Mouse (Mus musculus): Measurements from ENCODE around the gene Ptpn11. TPM values are rescaled to one million over a fixed set of nuclear protein-coding genes. Genes with fewer than 3 reads are reported as not detected.

The Ptpn11 gene
- polyA plus RNA-seq, 1 experiment from 2014 or later = 10.6 TPM

DNA sequence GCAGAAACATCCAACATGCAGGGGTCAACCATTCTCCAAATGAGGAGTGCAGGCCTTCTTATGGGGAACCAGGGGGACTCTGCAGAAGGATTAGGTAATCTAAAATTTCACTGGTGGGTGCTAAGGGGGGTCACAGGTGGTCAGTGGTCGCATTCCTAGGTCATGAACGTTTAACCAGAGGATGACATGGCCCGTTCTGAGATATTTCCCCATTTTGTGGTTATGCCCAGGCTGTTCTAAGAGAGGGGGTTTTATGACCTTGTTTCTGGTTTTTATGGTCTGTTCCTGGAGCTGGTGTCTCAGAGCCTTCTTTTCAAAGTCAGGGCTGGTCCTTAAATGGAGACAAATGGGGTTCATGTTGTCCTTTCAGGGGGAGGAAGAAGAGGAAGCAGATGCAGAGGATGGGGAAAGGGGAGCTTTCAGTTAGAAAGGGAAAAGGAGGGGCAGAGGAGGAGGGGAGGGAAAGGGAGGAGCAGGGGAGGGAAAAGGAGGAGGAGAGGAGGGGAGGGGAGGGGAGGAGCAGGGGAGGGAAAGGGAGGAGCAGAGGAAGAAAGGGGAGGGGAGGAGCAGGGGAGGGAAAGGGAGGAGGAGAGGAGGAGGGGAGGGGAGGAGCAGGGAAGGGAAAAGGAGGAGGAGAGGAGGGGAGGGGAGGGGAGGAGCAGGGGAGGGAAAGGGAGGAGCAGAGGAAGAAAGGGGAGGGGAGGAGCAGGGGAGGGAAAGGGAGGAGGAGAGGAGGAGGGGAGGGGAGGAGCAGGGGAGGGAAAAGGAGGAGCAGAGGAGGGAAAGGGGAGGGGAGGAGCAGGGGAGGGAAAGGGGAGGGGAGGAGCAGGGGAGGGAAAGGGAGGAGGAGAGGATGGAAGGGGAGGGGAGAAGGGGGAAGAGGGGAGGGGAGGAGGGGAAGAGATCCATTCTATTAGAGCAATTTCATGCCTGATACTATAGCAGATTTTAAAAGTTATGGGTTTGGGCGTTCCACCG is 66.7 kb downstream of the Ptpn11 start:
- Histone ChIP-seq H3K4me2 (ENCODE audit: low read depth, low read length) (no peak overlapping the region), H3K27me3 (ENCODE audit: insufficient read depth, low read length) (no peaks in the 10 kb centered on the region), H3K9ac (replicated peaks) (no peak overlapping the region), H3K4me3 (ENCODE audit: low read depth, low read length) (no peak overlapping the region), H3K27ac (ENCODE audit: low read depth) (peak overlapping the region; percentile 23; the same call in 1 of the 2 replicates), H3K9me3 (ENCODE audit: low read length) (no peaks in the 10 kb centered on the region), H3K36me3 (replicated peaks; ENCODE audit: insufficient read depth, low read length) (no peaks in the 10 kb centered on the region), H3K4me1 (ENCODE audit: insufficient read depth) (no peaks in the 10 kb centered on the region)
- TF ChIP-seq EP300 (IDR thresholded peaks at IDR 0.05; ENCODE audit: low read depth) = no peak
- no peak for TF ChIP-seq CTCF (IDR thresholded peaks at IDR 0.05; ENCODE audit: low read depth)
- DNase-seq (no peak), ATAC-seq (0 out of 2 replicates have a peak, but pooled peaks have one; percentile 19)
- WGBS (ENCODE audit: insufficient replicate concordance) = 32% methylated on average over 5 of the region's 5 CpGs

DNA sequence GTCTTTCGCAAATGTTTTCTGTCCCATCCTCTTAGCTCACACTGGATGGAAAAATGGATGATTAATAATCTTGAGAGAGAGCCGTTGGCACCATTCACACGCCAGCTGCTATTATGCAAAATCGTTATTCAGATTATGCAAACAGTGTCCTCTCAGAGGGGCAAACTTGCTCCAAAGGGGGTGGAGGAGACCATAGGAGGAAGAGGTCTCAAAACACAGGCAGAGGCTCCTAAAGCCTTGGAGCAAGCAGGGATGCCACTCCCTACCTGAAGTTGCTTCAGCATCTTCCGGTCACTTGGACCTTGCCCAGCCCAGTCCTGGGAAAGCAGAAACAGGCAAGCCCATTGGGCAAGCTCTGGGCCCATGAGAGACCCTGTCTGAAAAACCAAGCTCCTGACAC is 67.8 kb downstream of the Ptpn11 start:
- Histone ChIP-seq H3K27ac (ENCODE audit: low read depth) (peak overlapping the region; percentile 23; the same call in 1 of the 2 replicates), H3K4me3 (ENCODE audit: low read depth, low read length) (no peak overlapping the region), H3K4me1 (ENCODE audit: insufficient read depth) (no peaks in the 10 kb centered on the region), H3K4me2 (ENCODE audit: low read depth, low read length) (no peak overlapping the region), H3K36me3 (replicated peaks; ENCODE audit: insufficient read depth, low read length) (no peaks in the 10 kb centered on the region), H3K9ac (replicated peaks) (no peak overlapping the region), H3K9me3 (ENCODE audit: low read length) (no peaks in the 10 kb centered on the region), H3K27me3 (ENCODE audit: insufficient read depth, low read length) (no peaks in the 10 kb centered on the region)
- 59% methylated on average over 5 of the region's 5 CpGs for WGBS (ENCODE audit: insufficient replicate concordance)
- DNase-seq (no peak), ATAC-seq (no peak)
- TF ChIP-seq EP300 (IDR thresholded peaks at IDR 0.05; ENCODE audit: low read depth) = no peak
- no peak for TF ChIP-seq CTCF (IDR thresholded peaks at IDR 0.05; ENCODE audit: low read depth)

DNA sequence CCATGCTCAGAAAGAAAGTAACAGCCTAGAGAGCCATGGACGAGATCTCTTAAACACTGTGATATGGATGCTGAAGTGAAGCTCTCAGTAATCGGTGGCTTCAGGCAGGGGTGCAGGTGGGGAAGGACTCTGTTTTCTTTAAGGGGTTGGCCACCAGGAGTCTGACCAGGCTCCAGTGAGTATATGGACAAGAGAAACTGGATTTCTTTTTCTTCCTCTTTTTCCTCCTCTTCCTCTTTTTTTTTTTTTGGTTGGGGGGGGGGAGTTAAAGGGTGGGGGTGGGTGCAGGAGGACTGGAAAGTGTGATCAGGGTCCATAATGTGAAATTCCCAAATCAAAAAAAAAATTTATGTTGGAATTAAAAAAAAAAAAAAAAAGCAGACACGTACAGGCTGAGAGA is 68.6 kb downstream of the Ptpn11 start:
- TF ChIP-seq EP300 (IDR thresholded peaks at IDR 0.05; ENCODE audit: low read depth) = no peak
- no peak for TF ChIP-seq CTCF (IDR thresholded peaks at IDR 0.05; ENCODE audit: low read depth)
- Histone ChIP-seq H3K9ac (replicated peaks) (no peak overlapping the region), H3K4me3 (ENCODE audit: low read depth, low read length) (no peak overlapping the region), H3K27me3 (ENCODE audit: insufficient read depth, low read length) (no peaks in the 10 kb centered on the region), H3K9me3 (ENCODE audit: low read length) (no peaks in the 10 kb centered on the region), H3K36me3 (replicated peaks; ENCODE audit: insufficient read depth, low read length) (no peaks in the 10 kb centered on the region), H3K4me1 (ENCODE audit: insufficient read depth) (no peaks in the 10 kb centered on the region), H3K27ac (ENCODE audit: low read depth) (peak overlapping the region; percentile 18; the same call in 1 of the 2 replicates), H3K4me2 (ENCODE audit: low read depth, low read length) (peak overlapping the region; percentile 50)
- DNase-seq (no peak), ATAC-seq (no peak)
- 35% methylated on average over 3 of the region's 3 CpGs for WGBS (ENCODE audit: insufficient replicate concordance)

DNA sequence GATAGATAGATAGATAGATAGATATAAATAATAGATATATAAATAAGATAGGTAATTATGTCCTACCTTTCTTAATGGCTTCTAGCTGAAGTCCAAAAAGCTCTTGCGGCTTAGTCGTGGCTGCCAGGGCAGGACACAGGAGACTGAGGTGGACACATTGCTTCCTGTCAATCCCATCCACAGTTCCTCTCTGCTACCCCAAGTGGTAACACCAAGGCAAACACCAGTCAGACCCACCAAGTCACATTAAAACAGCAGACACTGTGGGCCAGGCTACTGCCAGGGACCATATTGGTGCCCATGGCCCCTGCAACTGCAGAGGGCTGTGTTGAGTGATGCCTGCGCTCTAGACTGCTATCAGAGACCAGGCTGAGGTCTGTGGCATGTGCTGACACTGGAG is 69.2 kb downstream of the Ptpn11 start:
- WGBS (ENCODE audit: insufficient replicate concordance) = 53% methylated on average over 3 of the region's 3 CpGs
- DNase-seq (no peak), ATAC-seq (no peak)
- Histone ChIP-seq H3K4me1 (ENCODE audit: insufficient read depth) (no peaks in the 10 kb centered on the region), H3K9me3 (ENCODE audit: low read length) (no peaks in the 10 kb centered on the region), H3K27ac (ENCODE audit: low read depth) (peak overlapping the region; percentile 18; the same call in 1 of the 2 replicates), H3K36me3 (replicated peaks; ENCODE audit: insufficient read depth, low read length) (no peaks in the 10 kb centered on the region), H3K27me3 (ENCODE audit: insufficient read depth, low read length) (no peaks in the 10 kb centered on the region), H3K4me3 (ENCODE audit: low read depth, low read length) (no peak overlapping the region), H3K9ac (replicated peaks) (no peak overlapping the region), H3K4me2 (ENCODE audit: low read depth, low read length) (peak overlapping the region; percentile 50)
- TF ChIP-seq EP300 (IDR thresholded peaks at IDR 0.05; ENCODE audit: low read depth) (no peak), CTCF (IDR thresholded peaks at IDR 0.05; ENCODE audit: low read depth) (0 out of 2 replicates have a peak, but pooled peaks have one; percentile 18)

DNA sequence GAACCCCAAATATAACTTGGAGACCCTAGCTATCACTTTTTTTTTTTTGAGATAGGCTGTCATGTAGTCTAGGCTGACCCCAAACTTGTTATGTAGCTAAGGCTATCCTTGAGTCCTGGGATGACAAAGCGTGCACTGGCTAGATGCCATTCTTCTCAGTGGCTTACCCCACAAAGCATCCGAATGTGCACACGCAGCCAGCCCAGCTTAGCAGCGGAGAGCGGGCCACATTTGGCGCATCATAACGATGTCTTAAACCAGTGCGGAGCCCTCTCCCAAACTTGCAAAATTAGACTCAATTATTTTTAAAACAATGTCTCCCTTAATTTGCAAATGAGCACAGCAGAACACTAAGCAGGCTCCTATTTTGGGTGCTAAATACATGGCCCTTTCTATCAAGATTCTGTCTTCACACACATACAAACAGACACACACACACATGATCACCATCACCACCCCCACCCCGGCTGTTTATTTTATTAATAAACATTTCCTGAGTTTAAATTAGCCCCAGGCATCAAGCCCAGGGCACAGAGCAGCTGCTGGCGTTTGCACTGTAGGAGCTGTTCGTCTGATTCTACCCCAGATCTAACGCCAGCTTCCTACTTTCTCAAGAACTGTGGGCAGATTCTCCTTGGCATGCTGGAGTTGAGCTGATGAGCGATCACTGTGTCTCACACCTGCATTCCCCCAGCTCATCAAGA is 71.7 kb downstream of the Ptpn11 start:
- ATAC-seq = no peak
- 75% methylated on average over 13 of the region's 13 CpGs for WGBS (ENCODE audit: insufficient replicate concordance)
- no peak for DNase-seq
- no peak overlapping the region for H3K4me2 ChIP-seq (ENCODE audit: low read depth, low read length)
- H3K9ac ChIP-seq (replicated peaks) = no peak overlapping the region
- H3K4me1 ChIP-seq (ENCODE audit: insufficient read depth) = no peaks in the 10 kb centered on the region
- TF ChIP-seq CTCF (IDR thresholded peaks at IDR 0.05; ENCODE audit: low read depth) (no peak), EP300 (IDR thresholded peaks at IDR 0.05; ENCODE audit: low read depth) (no peak)
- no peaks in the 10 kb centered on the region for H3K9me3 ChIP-seq (ENCODE audit: low read length)
- no peak overlapping the region for H3K4me3 ChIP-seq (ENCODE audit: low read depth, low read length)
- H3K36me3 ChIP-seq (replicated peaks; ENCODE audit: insufficient read depth, low read length) = no peaks in the 10 kb centered on the region
- no peaks in the 10 kb centered on the region for H3K27me3 ChIP-seq (ENCODE audit: insufficient read depth, low read length)
- no peak overlapping the region for H3K27ac ChIP-seq (ENCODE audit: low read depth)

DNA sequence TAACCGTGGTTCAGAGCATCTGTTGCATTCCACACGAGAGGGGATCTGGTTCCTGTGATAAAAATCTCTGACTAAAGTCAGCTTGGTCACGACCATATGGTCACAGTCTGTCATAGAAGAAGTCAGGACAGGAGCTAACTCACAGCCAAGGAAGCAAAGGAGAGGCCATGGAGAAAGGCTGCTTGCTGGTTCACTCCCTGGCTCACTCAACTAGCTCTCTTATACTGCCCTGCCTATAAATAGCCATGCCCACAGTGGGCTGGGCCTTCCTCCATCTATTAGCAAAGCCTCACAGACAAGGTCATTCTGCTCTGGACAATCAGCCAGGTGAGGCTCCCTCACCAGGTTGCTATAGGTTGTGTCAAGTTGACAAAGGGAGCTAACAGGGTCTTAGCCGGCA is 72.9 kb downstream of the Ptpn11 start:
- H3K36me3 ChIP-seq (replicated peaks; ENCODE audit: insufficient read depth, low read length) = no peaks in the 10 kb centered on the region
- H3K4me2 ChIP-seq (ENCODE audit: low read depth, low read length) = no peak overlapping the region
- ATAC-seq = no peak
- no peak for DNase-seq
- 35% methylated on average over 4 of the region's 4 CpGs for WGBS (ENCODE audit: insufficient replicate concordance)
- TF ChIP-seq EP300 (IDR thresholded peaks at IDR 0.05; ENCODE audit: low read depth) = no peak
- no peak overlapping the region for H3K27ac ChIP-seq (ENCODE audit: low read depth)
- no peak overlapping the region for H3K9ac ChIP-seq (replicated peaks)
- no peak overlapping the region for H3K4me3 ChIP-seq (ENCODE audit: low read depth, low read length)
- no peaks in the 10 kb centered on the region for H3K27me3 ChIP-seq (ENCODE audit: insufficient read depth, low read length)
- no peaks in the 10 kb centered on the region for H3K9me3 ChIP-seq (ENCODE audit: low read length)
- no peaks in the 10 kb centered on the region for H3K4me1 ChIP-seq (ENCODE audit: insufficient read depth)
